Mouse (Mus musculus) monocyte, adult 5-6 weeks (primary cell): ENCODE measurements around the gene A630095N17Rik. TPM values are rescaled to one million over a fixed set of nuclear protein-coding genes. Genes with fewer than 3 reads are reported as not detected.

ENCODE experiments used
- ATAC-seq: fragments of 153-309, 156-312 bp; replicated peaks from 2 replicates; pipeline ENCODE4 v1.8.0; 2017; ENCODE audit warnings: mild to moderate bottlenecking; ENCODE audit not compliant: low TSS enrichment, insufficient number of reproducible peaks, severe bottlenecking, poor library complexity, low FRiP score
- total RNA-seq: library from RNA; stranded (forward); fragments of 200-1000, 200-491, 200-594 nt; gene quantifications from 3 replicates; pipeline ENCODE4 v1.2.3, GENCODE M21; 2017

A630095N17Rik gene
- not detected in 3 replicates for total RNA-seq

DNA sequence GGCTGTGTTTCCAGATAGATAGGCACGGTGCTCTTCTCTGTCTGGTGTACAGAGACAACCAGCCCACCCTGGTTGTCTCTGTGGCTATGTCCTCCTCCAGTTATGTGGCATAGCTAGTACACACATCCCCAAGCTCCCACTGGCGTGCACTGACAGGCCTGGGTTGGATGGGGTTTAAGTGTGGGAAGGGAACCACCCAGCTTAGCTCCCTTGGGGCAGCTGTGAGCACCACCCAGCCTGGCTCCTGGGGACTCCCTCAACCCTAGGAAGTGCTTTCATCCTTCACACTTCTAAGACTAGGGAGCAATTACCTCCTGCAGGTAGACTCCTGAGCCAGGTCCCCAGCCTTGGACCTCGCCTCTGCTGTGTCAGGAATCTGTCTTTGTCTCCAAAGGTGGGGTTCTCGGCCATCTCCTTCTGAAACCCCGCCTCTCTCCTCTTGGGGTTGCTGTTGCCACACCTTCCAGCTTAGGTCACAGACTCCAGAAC lies at the start of gene A630095N17Rik:
TSS of gene A630095N17Rik (minus strand) at position 439 of the 489 bp plus-strand sequence.
- ATAC-seq: no peak

DNA sequence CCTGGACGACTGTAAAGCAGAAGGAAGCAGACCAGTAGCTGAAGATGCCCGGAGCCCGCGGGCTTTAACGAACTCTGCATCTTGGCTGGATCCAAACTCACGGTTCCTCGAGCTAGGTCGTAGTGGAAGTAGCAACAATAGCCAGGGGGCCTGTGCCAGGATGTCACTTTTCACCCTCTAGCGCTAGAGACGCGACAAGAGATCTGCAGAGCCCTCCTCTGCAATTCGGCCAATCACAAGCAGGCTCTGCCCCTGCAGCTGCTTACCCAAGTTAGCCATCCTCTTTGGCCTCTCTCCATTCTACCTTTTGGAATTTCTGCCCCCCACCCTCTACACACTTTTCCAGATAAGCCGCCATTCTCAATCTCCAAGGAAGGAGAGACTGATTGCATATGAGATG lies 46.3 kb upstream of the A630095N17Rik start, which contains the start of gene Resp18:
TSS of gene Resp18 (minus strand) at position 188 of the 400 bp plus-strand sequence.
- ATAC-seq: no peak

DNA sequence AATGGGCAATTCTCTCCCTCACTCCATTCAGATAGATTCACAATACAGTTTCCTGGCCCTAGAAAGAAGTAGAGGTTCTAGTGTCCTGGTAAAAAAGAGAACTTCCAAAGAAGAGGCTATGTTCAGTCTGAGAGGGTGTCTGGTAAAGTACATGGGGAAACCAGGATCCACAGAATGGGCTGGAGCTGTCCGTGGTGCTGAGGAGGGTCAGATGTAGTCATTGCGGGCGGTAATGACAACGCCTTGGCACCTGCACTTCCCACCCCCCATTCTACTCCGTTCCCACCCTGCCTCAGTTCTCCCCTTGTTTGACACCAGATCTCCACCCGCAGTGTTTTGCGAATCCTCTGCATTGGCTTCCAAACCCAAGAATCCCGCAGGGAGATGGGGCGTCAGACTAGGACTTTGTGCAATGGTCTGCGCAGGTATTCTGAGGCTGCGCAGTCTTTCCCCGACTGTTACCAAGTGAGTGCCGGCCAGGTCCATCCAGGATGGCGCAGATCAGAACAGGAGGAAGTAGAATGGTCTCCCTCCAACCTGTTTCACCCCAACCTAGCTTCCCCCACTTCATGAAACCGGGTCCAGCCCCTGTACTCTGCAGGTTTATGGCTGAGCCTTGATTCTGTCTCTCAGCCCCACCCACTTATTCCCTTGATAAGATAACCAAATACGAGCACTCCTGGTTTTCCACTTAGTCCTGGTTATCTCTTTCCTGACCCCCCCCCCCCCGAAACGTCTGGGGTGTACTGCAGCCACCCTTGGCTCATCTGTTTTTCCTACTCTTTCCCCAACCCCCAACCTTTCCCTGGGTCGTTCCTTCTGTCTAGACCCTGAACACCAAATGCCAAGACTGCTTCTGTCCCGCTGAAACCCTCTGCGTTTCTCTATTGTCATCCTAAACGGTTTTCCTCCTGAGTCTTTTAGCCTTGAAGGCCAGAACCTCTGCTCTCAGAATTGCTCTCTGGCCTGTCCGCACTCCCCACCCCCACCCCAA lies 45.6 kb upstream of the A630095N17Rik start:
- no peak for ATAC-seq

DNA sequence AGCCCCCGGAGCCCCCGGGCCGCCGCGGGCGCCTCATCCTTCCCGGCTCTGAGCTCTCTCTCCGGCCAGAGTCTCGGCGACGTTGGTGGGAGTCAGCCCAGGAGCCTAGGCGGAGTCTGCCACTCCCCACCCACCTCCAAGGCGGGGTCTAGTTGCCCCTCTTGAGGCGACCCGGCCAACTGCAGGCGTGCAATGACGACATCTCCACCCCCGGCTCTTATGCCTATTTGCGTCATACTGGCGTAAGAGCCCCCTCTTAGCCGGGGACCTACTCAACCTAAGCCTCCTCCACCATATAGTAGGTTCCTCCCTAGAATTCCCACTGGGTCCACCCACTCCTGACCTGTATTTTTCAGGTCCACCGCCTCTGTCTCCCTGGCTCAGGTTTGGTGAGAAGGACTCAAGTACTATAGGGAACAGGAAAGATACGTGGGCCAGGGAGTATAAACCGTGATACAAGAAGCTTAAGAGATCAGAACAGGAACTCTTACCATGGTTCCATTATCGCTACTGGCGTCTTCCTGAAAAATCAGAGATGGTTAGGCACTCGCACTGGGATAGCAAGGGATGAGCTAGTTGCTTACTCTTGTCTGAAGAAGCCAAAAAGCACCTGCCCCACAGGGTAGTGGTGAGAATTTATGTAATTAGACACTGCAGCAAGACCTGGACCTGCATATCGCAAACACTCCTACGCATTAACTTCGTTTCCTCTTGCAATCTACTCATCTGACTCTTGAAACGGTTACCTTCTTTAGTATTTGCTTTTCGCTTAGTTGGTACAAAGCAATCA lies 32.4 kb upstream of the A630095N17Rik start, which contains the start of gene Ptprn:
TSS of gene Ptprn (minus strand) at position 412 of the 790 bp plus-strand sequence.
- no peak for ATAC-seq

DNA sequence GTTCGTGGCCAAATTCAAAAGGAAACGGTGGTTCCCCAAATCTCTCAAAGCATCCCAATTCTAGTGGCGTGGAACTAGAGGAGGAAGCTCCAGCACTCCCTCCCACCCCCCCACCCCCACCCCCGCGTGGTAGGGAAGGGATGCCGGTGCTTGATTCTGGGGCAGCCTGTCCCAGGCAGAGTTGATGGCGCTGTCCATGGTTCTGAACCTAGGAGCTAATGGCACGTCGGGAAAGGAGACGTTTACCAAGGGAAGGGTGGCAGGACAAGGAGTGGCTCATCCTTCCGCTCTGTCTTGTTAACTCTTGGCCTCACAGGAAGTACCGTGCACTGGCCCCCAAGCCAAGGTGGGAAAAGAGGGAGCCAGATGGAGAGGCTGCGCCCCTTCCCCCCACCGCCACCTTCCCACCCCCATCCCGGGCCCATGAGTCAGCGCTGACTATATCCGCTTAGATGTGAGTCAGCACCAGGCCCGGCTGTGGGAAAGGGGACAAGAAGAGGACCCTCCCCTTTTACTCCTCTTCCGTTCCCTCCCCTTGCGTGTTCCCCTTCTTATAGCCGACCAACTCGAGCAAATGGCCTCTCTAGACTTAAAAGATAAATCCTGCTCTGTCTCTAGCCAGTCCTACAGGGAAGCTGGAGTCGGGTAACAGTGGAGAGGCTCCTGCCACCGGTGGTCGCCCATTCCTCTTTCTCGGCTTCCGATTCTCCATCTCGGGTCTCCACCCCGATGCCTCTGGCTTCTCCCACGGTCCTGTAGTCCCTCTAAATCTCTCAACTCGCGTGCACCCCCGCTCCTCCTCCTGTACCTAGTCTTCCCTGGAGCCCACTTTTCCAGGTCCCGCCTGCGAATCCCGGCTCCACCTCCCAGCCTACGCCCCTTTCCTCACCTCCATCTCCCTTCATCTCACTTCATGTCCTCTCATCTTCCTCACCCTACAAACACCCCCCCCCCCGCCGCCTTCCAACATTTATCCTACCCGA lies 31.4 kb upstream of the A630095N17Rik start:
- ATAC-seq: no peak; the same call in 1 of the 2 replicates

DNA sequence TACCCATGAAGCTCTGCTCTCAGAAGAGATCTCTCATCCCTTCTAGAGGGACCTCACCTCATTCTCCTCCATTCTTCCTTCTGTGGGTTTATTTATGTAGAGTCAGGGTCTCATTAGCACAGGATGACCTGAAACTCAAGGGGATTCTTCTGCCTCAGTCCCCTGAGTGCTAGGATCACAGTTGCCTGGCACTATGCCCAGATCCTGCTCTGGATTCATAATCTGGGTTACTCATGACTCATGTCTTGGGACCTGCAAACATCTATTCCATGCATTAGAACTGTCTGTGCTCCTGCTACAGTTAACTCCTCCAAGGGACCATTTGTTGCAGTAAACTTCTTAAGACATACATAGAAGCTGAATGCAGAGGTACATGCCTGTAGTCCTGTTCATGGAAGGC lies 29.4 kb upstream of the A630095N17Rik start:
- no peak for ATAC-seq

DNA sequence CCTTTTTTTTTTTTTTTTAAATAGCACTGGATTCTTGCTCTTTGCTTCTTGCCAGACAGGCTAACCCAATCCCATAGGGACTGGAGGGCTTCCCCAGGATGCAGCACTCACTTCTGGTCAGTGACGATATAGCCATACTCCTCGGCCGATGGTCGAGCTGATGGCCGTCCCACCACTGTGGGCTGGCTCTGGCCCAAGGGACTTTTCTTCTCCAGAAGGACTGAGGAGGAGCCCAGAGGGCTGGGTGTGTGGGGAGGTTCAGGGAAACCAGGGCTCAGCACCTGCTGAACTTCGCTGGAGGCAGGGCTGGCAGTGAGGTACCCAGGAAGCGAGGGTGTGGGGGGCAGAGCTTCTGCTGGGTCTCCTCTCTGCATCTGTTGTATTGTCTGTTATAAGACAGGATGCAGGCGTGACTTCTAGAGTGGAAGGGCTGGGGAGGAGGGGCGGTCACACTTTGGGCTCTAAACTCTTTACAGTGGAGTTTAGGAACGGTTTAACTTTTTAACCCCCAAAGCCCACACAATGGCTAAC lies 23.7 kb upstream of the A630095N17Rik start:
- ATAC-seq: no peak

DNA sequence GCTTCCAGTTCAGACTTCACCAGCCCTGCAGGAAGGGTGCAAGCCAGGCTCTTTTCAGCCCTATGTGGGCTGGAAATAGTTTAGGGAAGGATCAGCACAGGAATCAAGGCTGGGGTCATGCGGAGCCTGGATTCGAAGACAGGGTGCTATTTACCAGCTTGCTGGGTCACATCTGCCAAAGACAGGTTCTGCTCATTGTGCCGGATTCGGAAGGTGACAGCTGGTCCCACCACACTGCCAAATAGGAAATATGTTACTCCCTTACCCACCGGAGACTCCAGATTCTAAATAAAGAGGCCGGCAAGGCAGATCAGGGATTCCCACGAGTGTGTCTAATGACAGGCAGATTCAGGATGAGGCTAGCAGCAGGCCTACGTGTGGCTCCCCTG lies 22.7 kb upstream of the A630095N17Rik start:
- no peak for ATAC-seq

DNA sequence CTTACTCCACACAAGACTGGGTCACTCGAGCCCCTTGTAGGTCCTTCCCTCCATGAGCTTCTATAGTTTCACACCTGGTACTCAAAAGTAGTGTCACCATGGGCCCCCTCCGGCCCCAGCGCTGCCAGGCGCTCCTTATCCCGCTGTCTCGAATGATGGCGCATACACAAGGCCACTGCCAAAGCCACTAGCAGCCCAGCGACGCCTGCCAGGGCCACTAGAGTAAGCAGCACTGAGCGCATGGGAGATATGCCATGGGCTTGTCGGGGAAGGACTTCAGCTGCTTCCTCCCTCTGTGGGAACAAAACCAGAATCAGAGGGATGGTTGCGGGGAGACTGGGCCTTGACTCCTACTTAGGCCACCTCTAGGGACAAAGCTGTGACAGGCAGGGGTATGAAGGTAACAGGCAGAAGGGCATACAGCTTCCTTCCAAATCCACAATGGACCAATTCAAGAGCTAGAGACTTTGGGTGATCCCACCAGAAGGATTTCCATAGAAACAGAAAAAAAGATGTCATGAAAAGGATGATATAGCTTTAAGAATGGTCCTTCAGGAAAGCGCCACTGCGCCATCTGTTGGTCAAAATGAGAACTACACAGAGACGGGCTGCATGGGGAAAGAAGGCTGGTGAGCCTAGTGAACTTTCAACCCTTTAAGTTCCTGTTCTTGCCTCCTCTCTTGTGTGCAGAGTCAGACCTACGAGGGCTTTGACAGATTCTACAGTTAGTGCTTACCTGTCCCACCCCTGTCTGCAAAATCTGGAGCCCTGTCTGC lies 22.1 kb upstream of the A630095N17Rik start:
- peak; percentile 78 for ATAC-seq

DNA sequence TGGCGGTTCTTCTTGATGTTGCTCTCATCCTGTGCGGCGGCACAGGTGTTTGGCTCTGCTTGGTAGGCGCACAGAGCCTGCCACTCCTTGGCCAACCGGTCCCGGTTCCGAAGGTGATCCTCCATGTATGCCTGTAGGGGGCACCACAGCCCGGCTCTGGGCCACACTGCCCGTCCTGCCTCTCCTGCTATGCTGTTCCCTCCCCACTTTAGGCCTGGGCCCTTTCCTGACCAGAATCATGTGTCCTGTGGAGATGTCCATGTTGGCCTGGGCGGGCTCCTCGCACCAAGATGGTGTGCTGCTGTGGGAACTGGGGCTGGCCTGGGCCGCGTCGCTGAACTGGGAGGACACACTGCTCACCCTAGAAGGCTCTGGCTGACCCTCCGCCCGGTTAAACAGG lies 21.1 kb upstream of the A630095N17Rik start:
- no peak for ATAC-seq

DNA sequence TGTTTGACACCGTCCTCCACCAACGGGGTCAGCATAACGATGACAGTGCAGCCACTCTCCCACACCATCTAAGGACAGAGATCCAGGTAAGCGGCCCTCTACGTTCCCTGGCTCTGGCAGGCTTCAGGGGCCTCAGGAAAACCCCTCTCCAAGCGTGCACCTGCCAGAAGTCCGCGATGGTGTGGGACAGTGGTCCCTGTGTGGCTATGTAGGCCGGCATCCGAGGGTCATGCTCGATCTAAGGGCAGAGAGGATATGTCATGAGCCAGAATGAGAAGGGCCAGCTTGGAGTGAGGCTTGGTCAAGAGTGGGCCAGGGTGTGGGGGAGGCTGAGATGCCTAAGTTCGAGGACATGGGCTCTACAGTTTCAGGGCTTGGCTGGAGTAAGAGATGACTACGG lies 20.4 kb upstream of the A630095N17Rik start:
- no peak for ATAC-seq

DNA sequence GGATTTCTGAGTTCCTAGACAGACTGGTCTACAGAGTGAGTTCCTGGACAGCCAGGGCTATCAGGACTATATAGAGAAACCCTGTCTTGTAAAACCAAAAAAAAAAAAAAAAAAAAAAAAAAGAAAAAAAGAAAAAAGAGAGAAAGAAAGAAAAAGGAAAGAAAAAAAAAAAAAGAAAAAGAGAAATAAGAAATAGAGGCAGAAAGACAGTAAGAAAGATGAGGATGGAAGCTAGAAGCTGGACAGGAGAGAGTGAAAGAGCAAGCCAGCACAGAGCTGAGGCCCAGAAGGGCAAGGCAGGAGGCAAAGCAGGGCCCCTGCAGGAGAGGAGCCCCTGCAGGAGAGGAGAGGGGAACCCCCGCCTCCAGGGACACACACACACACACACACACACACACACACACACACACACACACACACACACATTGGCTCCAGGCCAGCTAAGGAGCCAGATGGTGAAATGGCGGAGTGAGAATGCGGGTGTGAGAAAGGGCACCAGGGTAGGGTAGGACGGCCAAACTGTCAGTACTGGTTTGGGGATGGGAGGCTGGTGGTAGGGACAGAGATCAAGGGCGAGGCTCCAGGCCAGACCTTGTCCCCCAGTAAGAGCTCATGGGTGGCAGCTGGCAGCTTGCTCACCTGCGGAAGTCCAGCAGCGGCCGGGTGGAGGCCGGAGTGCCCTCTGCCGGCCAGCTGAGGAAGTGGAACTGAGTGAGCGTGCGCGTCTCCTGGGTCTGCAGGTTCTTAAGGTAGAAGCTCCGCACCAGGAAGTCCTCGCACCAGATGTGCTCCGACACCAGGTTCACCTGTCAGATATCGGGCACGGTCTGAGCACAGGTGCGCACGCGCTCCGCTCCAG lies 19.4 kb upstream of the A630095N17Rik start:
- peak; percentile 70 for ATAC-seq

DNA sequence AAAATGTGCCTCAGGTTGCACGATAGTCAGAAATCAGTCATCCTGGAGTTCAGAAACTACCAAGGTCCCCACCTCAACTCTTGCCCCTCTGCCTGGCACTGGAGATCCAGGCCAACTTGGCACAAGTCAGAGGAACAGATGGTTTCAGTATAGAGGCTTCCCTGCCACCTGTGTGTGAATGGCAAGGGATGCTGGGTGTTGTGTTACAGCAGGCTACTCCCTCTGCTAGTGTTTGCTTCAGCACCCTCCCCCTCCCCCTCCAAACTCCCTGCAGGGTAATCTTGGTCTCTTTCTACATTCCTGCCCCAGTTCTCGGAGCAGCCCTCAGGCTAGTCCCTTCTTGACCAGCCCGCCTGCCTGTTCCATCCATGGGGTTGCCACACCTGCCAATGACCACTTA lies 18.6 kb upstream of the A630095N17Rik start:
- ATAC-seq: no peak

DNA sequence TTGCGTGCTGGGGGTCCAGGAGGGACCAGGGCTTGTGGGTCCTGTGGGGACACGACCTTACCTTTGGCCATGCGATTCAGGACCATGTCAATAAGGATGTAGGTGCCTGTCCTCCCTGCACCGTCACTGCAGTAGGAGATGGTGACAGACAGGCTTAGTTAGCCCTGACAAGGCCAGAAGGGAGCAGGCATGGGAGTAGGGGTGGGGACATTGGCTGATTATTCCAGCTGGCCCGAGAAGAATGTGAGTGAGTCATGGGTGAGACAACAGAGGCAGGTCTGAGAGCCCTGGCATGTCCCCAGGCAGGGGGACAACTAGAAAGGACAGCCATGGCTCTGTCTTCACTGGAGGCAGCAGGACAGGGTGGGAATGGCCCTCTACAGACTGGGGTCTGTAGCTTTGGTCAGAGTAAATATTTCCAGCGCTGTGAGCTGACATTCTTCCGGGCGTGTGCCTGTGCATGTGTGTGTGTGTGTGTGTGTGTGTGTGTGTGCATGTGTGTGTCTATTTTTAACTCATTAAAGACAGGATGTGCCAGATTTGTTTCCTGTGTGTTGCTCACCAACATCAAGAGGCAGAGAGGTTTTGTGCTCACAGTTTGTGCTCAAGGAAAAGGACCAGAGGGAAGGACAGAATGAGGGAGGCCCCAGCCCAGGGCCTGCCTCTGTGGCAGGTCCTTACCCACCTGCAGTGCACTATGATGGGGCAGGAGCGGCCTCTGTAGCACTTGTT lies 16.3 kb upstream of the A630095N17Rik start:
- ATAC-seq: no peak

DNA sequence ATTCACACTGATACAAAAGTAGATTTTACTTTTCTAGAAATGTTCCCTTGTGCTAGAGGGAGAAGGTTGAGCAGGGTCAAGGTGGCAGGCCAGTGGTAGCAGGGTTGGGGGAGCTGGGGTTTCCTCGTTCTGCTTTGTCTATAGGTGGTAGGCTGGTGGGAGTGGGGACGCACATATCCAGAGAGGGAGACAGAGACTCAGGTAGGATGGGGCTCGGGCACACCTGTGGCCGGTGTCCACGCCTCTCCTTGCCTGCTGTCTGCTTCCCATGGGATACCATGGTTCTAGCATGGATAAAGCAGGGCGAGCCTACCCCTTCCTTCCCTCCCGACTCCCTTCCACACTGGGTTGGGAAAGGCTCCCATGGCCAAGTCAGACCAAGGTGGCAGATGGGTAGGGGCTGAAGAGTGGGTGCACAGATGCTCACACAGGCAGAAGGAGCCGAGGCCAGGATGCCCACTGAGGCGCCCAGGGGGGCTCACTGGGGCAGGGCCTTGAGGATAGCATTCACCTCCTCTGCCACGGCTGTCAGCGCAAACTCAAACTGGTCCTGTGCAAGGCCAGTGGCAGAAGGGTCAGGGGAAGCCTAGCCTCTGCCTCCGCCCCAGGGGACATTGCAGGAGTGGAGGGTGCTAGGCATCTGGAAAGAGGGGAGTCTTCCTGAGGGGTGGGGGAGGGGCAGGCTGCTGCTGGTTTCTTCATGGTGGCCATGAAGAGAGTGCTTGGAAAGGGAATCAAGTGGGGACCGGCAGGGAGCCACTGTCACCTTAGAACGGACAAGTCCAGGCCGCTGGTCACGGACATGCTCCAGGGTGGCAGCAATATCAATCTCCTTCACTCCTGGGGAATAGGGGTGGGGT lies 15.4 kb upstream of the A630095N17Rik start:
- ATAC-seq: no peak
